Mouse (Mus musculus): ENCODE data around the gene Tmem110. TPM values are rescaled to one million over a fixed set of nuclear protein-coding genes. Genes with fewer than 3 reads are reported as not detected.

The Tmem110 gene
- polyA plus RNA-seq, 1 experiment from 2014 or later: 24.2 TPM

DNA sequence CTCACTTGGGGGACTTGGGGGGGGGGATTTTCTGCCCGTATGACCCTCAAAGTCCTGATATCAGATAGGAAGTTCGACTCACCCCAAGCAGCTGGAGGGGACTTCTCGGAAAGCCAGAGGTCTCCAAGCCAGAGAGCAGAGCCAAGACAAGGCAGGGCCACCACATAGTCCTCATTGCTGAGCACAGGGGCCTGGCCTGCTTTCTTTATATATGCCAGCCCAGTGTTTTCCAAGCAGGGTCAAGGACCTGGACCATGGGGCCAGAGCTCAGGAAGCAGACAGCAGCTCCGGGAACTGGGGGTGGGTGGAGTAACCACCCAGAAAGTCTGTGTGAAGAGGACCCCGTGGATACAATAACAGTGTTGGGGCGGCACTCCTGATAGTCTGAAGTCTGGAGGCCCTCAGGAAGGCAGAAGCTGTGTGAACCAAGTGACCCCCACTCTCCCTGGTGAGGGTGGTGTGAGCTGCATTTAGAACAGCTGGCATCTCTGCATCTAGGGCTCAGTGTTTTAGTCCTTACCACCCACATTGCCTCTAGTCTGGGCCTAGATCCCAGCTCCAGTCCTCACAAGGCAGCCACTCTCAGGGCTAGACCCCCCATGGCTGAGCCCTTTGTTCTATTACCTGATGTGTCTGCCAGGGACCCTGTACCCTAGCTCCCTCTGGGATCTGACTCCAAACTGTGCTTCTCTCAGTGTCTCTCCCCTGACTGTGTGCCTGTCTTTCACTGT, 98.2 kb downstream of the Tmem110 start, which contains the start of gene Itih3:
Gene Itih3, minus strand, starts transcription at position 386 of the 731 bp plus-strand sequence.
- 76% methylated on average over 6 of the region's 6 CpGs for WGBS
- no peak within 1 kb of the TSS for H3K4me3 ChIP-seq (ENCODE audit: low read depth, low read length)
- H3K27me3 ChIP-seq (ENCODE audit: control insufficient read depth, insufficient read depth, low read length): no peaks in the 10 kb centered on the region
- no peak within 1 kb of the TSS for H3K4me2 ChIP-seq (ENCODE audit: low read depth, low read length, severe bottlenecking)
- H3K27ac ChIP-seq (ENCODE audit: low read depth, low read length): no peak within 1 kb of the TSS
- no peaks in the 10 kb centered on the region for H3K36me3 ChIP-seq (ENCODE audit: control insufficient read depth, insufficient read depth, low read length)
- no peaks in the 10 kb centered on the region for H3K4me1 ChIP-seq (replicated peaks; ENCODE audit: control insufficient read depth, insufficient read depth, low read length)
- ATAC-seq (replicated peaks; ENCODE audit: low FRiP score) (no peak), DNase-seq (ENCODE audit: low spot score) (no peak)
- H3K9ac ChIP-seq (ENCODE audit: low read length): no peak within 1 kb of the TSS
- H3K9me3 ChIP-seq (ENCODE audit: control insufficient read depth, low read length): no peaks in the 10 kb centered on the region

DNA sequence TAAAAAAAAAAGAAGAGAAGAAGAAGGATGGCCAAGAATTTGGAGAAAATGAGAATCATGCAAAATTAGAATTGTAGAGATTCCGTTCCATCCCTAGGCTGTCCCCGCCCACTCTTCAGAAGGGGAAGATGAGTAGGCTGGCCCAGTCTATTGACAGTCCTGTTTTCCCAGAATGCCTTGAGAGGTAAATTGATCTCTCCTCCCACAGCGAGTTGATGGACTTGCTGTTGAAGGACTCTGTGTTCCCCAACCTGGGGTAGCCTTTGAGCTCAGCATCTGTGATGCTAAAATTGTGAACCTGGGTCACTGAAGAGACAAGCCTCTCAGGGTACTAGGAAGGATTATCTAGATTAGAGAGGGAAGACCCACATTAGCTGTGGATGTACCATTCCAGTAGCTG, 100.1 kb downstream of the Tmem110 start:
- no peak overlapping the region for H3K9ac ChIP-seq (ENCODE audit: low read length)
- no peak overlapping the region for H3K27ac ChIP-seq (ENCODE audit: low read depth, low read length)
- no peaks in the 10 kb centered on the region for H3K9me3 ChIP-seq (ENCODE audit: control insufficient read depth, low read length)
- H3K4me2 ChIP-seq (ENCODE audit: low read depth, low read length, severe bottlenecking): no peak overlapping the region
- no peaks in the 10 kb centered on the region for H3K36me3 ChIP-seq (ENCODE audit: control insufficient read depth, insufficient read depth, low read length)
- 94% methylated on average over 3 of the region's 3 CpGs for WGBS
- ATAC-seq (replicated peaks; ENCODE audit: low FRiP score): no peak
- no peak overlapping the region for H3K4me3 ChIP-seq (ENCODE audit: low read depth, low read length)
- H3K4me1 ChIP-seq (replicated peaks; ENCODE audit: control insufficient read depth, insufficient read depth, low read length): no peaks in the 10 kb centered on the region
- no peak for DNase-seq (ENCODE audit: low spot score)
- H3K27me3 ChIP-seq (ENCODE audit: control insufficient read depth, insufficient read depth, low read length): no peaks in the 10 kb centered on the region

Other genes starting within 250 kb of the Tmem110 start
- gene Prkcd, start 199.4 kb upstream of the Tmem110 start, polyA plus RNA-seq (2014; fragmentation: Nextera tagmentation; extraction: Ambion mirVana): 26.2 and 26.8 TPM in 2 replicates
- 11.3 and 11.4 TPM in 2 replicates for gene Rft1, start 171.2 kb upstream of the Tmem110 start, polyA plus RNA-seq (2014; fragmentation: Nextera tagmentation; extraction: Ambion mirVana)
- gene Sfmbt1, start 110.7 kb upstream of the Tmem110 start, polyA plus RNA-seq (2014; fragmentation: Nextera tagmentation; extraction: Ambion mirVana): 27.1 and 29.2 TPM in 2 replicates
- 0.51 TPM in 2 replicates for gene Mustn1, start 53.6 kb downstream of the Tmem110 start, polyA plus RNA-seq (2014; fragmentation: Nextera tagmentation; extraction: Ambion mirVana)
- not detected in 2 replicates for gene Itih4, start 60.9 kb downstream of the Tmem110 start, polyA plus RNA-seq (2014; fragmentation: Nextera tagmentation; extraction: Ambion mirVana)
- gene Itih3, start 98.2 kb downstream of the Tmem110 start, polyA plus RNA-seq (2014; fragmentation: Nextera tagmentation; extraction: Ambion mirVana): 0.05 and 0.16 TPM in 2 replicates
- not detected in 2 replicates for gene Itih1, start 117.7 kb downstream of the Tmem110 start, polyA plus RNA-seq (2014; fragmentation: Nextera tagmentation; extraction: Ambion mirVana)
- 22.4 and 24.4 TPM in 2 replicates for gene Nek4, start 125.8 kb downstream of the Tmem110 start, polyA plus RNA-seq (2014; fragmentation: Nextera tagmentation; extraction: Ambion mirVana)
- 61.3 and 63.5 TPM in 2 replicates for gene Glt8d1, start 175.8 kb downstream of the Tmem110 start, polyA plus RNA-seq (2014; fragmentation: Nextera tagmentation; extraction: Ambion mirVana)
- 224 and 251 TPM in 2 replicates for gene Spcs1, start 176.1 kb downstream of the Tmem110 start, polyA plus RNA-seq (2014; fragmentation: Nextera tagmentation; extraction: Ambion mirVana)
- gene Pbrm1, start 193.5 kb downstream of the Tmem110 start, polyA plus RNA-seq (2014; fragmentation: Nextera tagmentation; extraction: Ambion mirVana): 135 and 136 TPM in 2 replicates
- gene Gnl3, start 193.6 kb downstream of the Tmem110 start, polyA plus RNA-seq (2014; fragmentation: Nextera tagmentation; extraction: Ambion mirVana): 110 and 120 TPM in 2 replicates

All from forebrain, embryonic 11.5 days (tissue).